Comparison of ENCODE assay signal across 8 mouse cellular contexts in the genomic region with DNA sequence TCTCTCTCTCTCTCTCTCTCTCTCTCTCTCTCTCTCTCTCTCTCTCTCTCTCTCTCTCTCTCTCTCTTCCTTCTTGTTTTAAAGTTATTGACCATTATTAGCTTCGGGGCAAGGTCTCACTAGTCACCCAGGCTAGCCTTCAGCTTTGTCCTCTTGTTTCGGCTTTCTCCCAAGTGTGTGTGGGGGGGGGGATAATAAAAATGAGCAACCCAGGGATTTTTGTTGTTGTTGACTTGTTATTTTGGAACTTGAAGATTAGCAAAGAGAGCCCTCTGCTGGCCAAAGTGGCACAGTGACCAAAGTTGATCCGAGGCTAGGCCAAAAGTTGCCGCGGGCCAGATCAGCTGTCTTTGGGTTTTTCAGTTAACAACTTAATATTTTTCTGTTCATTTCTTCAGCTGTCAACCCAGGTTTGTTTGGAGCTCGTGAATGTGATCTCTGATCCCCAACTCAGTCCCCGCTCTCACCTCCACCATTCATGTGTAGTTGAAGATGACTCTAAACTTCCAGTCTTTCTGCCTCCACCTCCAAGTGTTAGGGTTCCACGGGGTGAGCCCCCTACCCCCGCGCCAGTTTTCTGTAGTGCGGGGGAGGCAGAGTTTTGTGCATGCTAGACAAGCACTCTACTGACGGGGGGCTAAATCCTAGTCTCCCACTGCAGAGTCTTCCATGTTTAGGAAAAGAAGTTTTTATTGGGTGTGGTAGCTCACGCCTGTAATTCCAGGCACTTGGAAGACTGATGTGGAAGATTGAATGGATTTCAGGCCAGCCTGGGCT. TPM values are rescaled to one million over a fixed set of nuclear protein-coding genes. Genes with fewer than 3 reads are reported as not detected.
DNase-seq lines count a peak whose midpoint lies in the region; ATAC-seq and TF ChIP-seq lines count a peak whose summit lies in the region.

No protein-coding gene starts in this region.

- no peak overlapping the region for H3K27ac ChIP-seq in lung, embryonic 14.5 days (ENCODE audit: low read depth)

- no peaks in the 10 kb centered on the region for H3K27me3 ChIP-seq in lung, embryonic 14.5 days (ENCODE audit: insufficient read depth, low read length)

- peaks cover 15% of the 10 kb centered on the region for H3K36me3 ChIP-seq in lung, embryonic 14.5 days (ENCODE audit: insufficient read depth)

- H3K9ac ChIP-seq in lung, embryonic 14.5 days: no peak overlapping the region

- peak; percentile 66 for TF ChIP-seq CTCF in lung, embryonic 14.5 days (IDR thresholded peaks at IDR 0.05; ENCODE audit: low read depth)

- DNase-seq in A20 (ENCODE audit: low read depth, low spot score): peak; percentile 84
- DNase-seq in MEL-GATA-1-ER (ENCODE audit: extremely low read depth, low read depth): peak; percentile 63
- DNase-seq in cerebellum, postnatal 10 days: peak; percentile 79 to 86
- DNase-seq in gastrocnemius, postnatal 10 days: peak; percentile 70
- DNase-seq in kidney, postnatal 10 days: peak; percentile 86
- DNase-seq in lung, embryonic 14.5 days: peak; percentile 85
- DNase-seq in retina, postnatal 7 days (ENCODE audit: low read depth, low spot score): peak; percentile 53
- DNase-seq in urinary bladder, postnatal 14 days (ENCODE audit: low spot score): peak; percentile 74

- ATAC-seq in lung, embryonic 14.5 days (ENCODE audit: insufficient read depth): 0 out of 2 replicates have a peak, but pooled peaks have one; percentile 21

- H3K4me3 ChIP-seq in lung, embryonic 14.5 days (ENCODE audit: low read depth, low read length): no peak overlapping the region

- no peak overlapping the region for H3K4me2 ChIP-seq in lung, embryonic 14.5 days

- 45% methylated on average over 13 of the region's 13 CpGs for WGBS in lung, embryonic 14.5 days

- no peaks in the 10 kb centered on the region for H3K9me3 ChIP-seq in lung, embryonic 14.5 days (ENCODE audit: low read depth, low read length)

- H3K4me1 ChIP-seq in lung, embryonic 14.5 days (ENCODE audit: insufficient read depth): no peaks in the 10 kb centered on the region

RNA-seq across cellular contexts. Expression of gene Cdkn1b, which starts 27.3 kb away (rescaled TPM):
- total RNA-seq in gastrocnemius, postnatal 10 days (2021): 10 to 100 TPM; 47.0 to 51.8 TPM
- polyA plus RNA-seq in lung, embryonic 14.5 days (2014; fragmentation: Nextera tagmentation; extraction: Ambion mirVana): 12.0 and 13.9 TPM in 2 replicates

RNA-seq across cellular contexts. Expression of gene Apold1, which starts 34.0 kb away (rescaled TPM):
- total RNA-seq in gastrocnemius, postnatal 10 days (2021): 1 to 10 TPM; 3.7 to 5.2 TPM
- polyA plus RNA-seq in lung, embryonic 14.5 days (2014; fragmentation: Nextera tagmentation; extraction: Ambion mirVana): 0.43 and 0.83 TPM in 2 replicates

RNA-seq across cellular contexts. Expression of gene Gpr19, which starts 49.1 kb away (rescaled TPM):
- total RNA-seq in gastrocnemius, postnatal 10 days (2021): 1 to 10 TPM; 6.4 to 6.8 TPM
- polyA plus RNA-seq in lung, embryonic 14.5 days (2014; fragmentation: Nextera tagmentation; extraction: Ambion mirVana): 9.6 and 10.8 TPM in 2 replicates
